Mouse (Mus musculus) intestine, postnatal 0 days (tissue): ENCODE data around the gene Lpp. TPM values are rescaled to one million over a fixed set of nuclear protein-coding genes. Genes with fewer than 3 reads are reported as not detected.

Experiments used
- ATAC-seq: fragments of 200-750 bp; cut with Nextera tagmentation; 2 replicates; pipeline ENCODE4 v1.8.0; 2017; ENCODE audit warnings: mild to moderate bottlenecking, moderate TSS enrichment, moderate library complexity
- H3K27ac ChIP-seq: fragments of 300-500 bp; sonication (generic); 2 replicates; pipeline ENCODE4 v1.5.1; 2014; ENCODE audit warnings: mild to moderate bottlenecking, low read depth, low read length, moderate library complexity
- H3K27me3 ChIP-seq: fragments of 300-500 bp; sonication (generic); replicated peaks from 2 replicates; pipeline ENCODE4 v1.6.1; 2014; ENCODE audit warnings: low read length, mixed read lengths; ENCODE audit not compliant: control insufficient read depth, insufficient read depth
- H3K36me3 ChIP-seq: fragments of 300-500 bp; sonication (generic); 2 replicates; pipeline ENCODE4 v1.6.1; 2014; ENCODE audit warnings: mild to moderate bottlenecking, moderate library complexity; ENCODE audit not compliant: control insufficient read depth, insufficient read depth
- H3K4me1 ChIP-seq: fragments of 300-500 bp; sonication (generic); replicated peaks from 2 replicates; pipeline ENCODE4 v1.6.1; 2014; ENCODE audit warnings: antibody characterized with exemption, low read length, mixed read lengths; ENCODE audit not compliant: control insufficient read depth, insufficient read depth
- H3K4me2 ChIP-seq: fragments of 300-500 bp; sonication (generic); replicated peaks from 2 replicates; pipeline ENCODE4 v1.6.1; 2014; ENCODE audit warnings: low read depth, mild to moderate bottlenecking, moderate library complexity
- H3K4me3 ChIP-seq: fragments of 300-500 bp; sonication (generic); 2 replicates; pipeline ENCODE4 v1.5.1; 2014; ENCODE audit warnings: low read depth, low read length
- H3K9ac ChIP-seq: fragments of 300-500 bp; sonication (generic); 2 replicates; pipeline ENCODE4 v1.6.1; 2014; ENCODE audit warnings: mild to moderate bottlenecking, low read depth, low read length
- H3K9me3 ChIP-seq: fragments of 300-500 bp; sonication (generic); 2 replicates; pipeline ENCODE4 v1.6.1; 2016; ENCODE audit warnings: mixed run types; ENCODE audit not compliant: control insufficient read depth
- CTCF ChIP-seq: sonication (generic); IDR thresholded peaks from 2 replicates; pipeline ENCODE4 v1.5.1; 2016; ENCODE audit warnings: low read depth, mild to moderate bottlenecking, control low read depth, antibody characterized with exemption, moderate library complexity
- WGBS: fragments of 180-500 bp; shearing (Covaris S2); extraction: QIAGEN DNeasy Blood & Tissue Kit; methylation state at CpG from one replicate; pipeline ENCODE4 v1.1.7; 2014; 5-methylcytosine and 5-hydroxymethylcytosine counted together
- polyA plus RNA-seq: library from polyadenylated mRNA; unstranded; fragments of >200 nt; fragmentation: Nextera tagmentation; extraction: Ambion mirVana; gene quantifications from 2 replicates; pipeline ENCODE4 v1.2.1, GENCODE M21; 2015

The Lpp gene
- polyA plus RNA-seq, 1 experiment from 2014 or later, result 32.8 TPM

DNA sequence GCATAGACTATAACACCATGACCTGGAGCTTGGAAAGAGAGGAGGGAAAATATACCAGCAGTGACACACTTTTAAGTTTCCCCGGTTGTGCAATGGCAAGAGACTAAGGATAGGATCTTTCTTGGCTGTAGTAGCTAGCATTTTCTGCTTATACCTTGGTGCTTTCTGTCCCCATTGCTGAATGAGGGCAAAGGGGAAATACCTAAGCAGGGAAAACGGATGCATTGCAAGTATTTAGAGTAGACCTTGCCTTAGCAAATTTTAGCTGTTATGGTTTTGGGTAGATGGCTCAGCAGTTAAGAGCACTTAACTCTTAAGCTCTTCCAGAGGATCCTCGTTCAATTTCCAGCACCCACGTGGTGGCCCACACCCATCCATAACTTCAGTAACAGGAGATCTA is 436.6 kb downstream of the Lpp start:
- WGBS, result 84% methylated on average over 4 of the region's 4 CpGs
- Histone ChIP-seq H3K4me1 (no peaks in the 10 kb centered on the region), H3K9me3 (no peaks in the 10 kb centered on the region), H3K4me2 (no peak overlapping the region), H3K9ac (no peak overlapping the region), H3K27ac (no peak overlapping the region), H3K36me3 (no peaks in the 10 kb centered on the region), H3K4me3 (no peak overlapping the region), H3K27me3 (no peaks in the 10 kb centered on the region)
- no peak for ATAC-seq
- TF ChIP-seq CTCF, result no peak

DNA sequence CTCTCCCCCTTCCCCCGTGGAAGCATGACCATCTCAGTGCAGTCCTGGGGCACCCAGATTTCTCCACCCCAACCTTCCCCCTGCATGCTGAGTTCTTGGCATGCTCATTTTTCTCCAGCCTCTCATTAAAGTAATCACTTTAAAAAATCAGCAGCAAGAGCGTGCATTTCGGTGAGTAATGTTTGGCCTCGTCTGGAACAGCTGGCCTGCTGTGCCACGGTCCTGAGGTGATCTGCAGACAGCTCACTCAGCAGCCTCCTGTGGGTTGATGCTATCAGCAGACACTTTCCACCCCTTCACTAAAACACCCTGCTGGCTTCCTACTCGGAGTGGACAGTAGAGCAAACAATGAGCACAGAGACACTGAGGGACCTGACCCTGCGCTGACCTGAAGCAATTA is 437.6 kb downstream of the Lpp start:
- Histone ChIP-seq H3K36me3 (no peaks in the 10 kb centered on the region), H3K27me3 (no peaks in the 10 kb centered on the region), H3K4me2 (no peak overlapping the region), H3K27ac (no peak overlapping the region), H3K4me1 (no peaks in the 10 kb centered on the region), H3K9me3 (no peaks in the 10 kb centered on the region), H3K9ac (no peak overlapping the region), H3K4me3 (no peak overlapping the region)
- TF ChIP-seq CTCF, result no peak
- WGBS, result 57% methylated on average over 7 of the region's 7 CpGs
- no peak for ATAC-seq

DNA sequence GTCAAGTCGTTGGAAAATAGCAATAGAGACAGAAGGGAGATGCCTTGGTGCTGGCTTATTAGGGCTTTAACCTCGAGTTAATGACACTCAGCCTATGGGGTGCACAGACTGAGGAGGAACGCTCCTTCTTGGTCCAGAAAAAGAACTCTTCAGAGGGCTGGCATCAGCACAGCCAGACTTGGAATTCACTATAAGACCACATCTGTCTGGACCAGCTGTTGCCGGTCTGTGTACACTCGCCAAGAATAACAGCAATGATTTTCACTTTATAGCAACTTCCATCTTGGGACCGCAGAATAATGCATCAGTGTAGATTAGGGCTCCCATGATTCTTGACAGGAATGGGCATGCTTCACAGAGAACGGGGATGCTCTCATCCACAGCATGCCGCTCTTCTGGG is 439.9 kb downstream of the Lpp start:
- no peak overlapping the region for H3K27ac ChIP-seq
- no peaks in the 10 kb centered on the region for H3K36me3 ChIP-seq
- H3K4me2 ChIP-seq, result no peak overlapping the region
- no peak overlapping the region for H3K4me3 ChIP-seq
- 74% methylated on average over 8 of the region's 8 CpGs for WGBS
- H3K4me1 ChIP-seq, result no peaks in the 10 kb centered on the region
- no peaks in the 10 kb centered on the region for H3K27me3 ChIP-seq
- H3K9me3 ChIP-seq, result no peaks in the 10 kb centered on the region
- H3K9ac ChIP-seq, result no peak overlapping the region
- no peak for ATAC-seq
- TF ChIP-seq CTCF, result no peak

DNA sequence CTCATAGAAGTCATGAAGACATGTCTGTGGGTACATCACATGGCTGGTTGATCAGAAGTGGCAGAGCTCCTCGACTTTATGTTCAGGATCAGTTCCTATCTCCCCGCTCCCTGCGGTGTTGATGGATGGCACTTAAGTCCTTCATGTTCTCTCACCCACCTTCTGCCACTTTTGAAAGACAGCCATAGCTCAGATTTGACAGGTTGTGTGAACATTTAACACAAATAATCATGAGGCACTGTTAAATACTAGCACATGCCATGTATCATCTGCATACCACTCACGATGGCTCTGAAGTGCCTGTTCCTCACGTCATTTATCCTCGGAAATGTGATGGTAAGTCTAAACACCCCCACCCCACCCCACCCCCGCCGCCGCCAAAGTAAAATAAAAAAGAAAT is 441.2 kb downstream of the Lpp start:
- Histone ChIP-seq H3K36me3 (no peaks in the 10 kb centered on the region), H3K27me3 (no peaks in the 10 kb centered on the region), H3K27ac (no peak overlapping the region), H3K4me2 (no peak overlapping the region), H3K4me3 (no peak overlapping the region), H3K4me1 (no peaks in the 10 kb centered on the region), H3K9me3 (no peaks in the 10 kb centered on the region), H3K9ac (no peak overlapping the region)
- TF ChIP-seq CTCF, result no peak
- no peak for ATAC-seq
- WGBS, result 70% methylated on average over 9 of the region's 9 CpGs

DNA sequence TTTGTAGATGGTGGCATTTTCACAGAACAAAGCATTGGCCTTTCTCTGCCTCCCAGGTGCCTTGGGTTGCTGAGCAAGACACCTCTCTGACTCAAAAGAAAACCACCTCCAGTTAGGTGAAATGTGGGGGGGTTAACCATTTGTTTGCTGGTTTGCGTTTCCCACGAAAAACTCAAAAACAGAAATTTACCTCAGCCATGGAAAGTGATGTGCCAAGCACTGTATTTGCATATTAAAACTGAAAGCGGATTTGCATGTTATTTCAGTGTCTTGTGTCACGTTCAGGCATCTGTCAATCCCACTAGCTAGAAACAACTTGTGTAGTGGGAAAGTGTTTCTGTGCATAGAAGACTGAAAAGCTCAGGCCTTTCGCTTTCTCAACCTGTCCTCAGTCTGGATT is 443.2 kb downstream of the Lpp start:
- Histone ChIP-seq H3K27ac (no peak overlapping the region), H3K4me3 (no peak overlapping the region), H3K27me3 (no peaks in the 10 kb centered on the region), H3K9me3 (no peaks in the 10 kb centered on the region), H3K4me1 (no peaks in the 10 kb centered on the region), H3K36me3 (no peaks in the 10 kb centered on the region), H3K9ac (no peak overlapping the region), H3K4me2 (no peak overlapping the region)
- no peak for ATAC-seq
- 85% methylated on average over 5 of the region's 5 CpGs for WGBS
- TF ChIP-seq CTCF, result no peak

DNA sequence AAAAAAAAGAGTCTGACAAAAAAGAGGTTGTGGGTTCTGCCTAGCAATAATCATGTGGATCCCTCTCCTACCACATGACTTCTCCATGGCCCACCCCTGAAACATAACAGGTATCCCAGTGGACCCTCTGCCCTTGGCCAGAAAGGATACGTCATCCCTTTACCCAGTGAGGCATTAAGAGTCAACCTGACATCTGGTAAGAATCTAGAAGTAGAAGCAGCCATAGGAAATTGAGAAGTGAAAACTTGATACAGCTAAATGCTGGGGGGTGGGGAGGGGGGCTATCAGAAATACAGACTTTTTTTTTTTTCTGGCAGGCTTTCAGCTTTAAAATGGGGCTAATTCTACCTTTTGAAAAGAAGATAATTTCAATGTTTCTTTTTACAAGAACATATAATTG is 445.7 kb downstream of the Lpp start:
- WGBS, result 89% methylated on average over 1 of the region's 1 CpGs
- H3K4me1 ChIP-seq, result no peaks in the 10 kb centered on the region
- TF ChIP-seq CTCF, result no peak
- no peaks in the 10 kb centered on the region for H3K27me3 ChIP-seq
- H3K9ac ChIP-seq, result no peak overlapping the region
- no peak overlapping the region for H3K4me3 ChIP-seq
- no peak for ATAC-seq
- H3K27ac ChIP-seq, result no peak overlapping the region
- no peaks in the 10 kb centered on the region for H3K9me3 ChIP-seq
- H3K4me2 ChIP-seq, result no peak overlapping the region
- H3K36me3 ChIP-seq, result no peaks in the 10 kb centered on the region

DNA sequence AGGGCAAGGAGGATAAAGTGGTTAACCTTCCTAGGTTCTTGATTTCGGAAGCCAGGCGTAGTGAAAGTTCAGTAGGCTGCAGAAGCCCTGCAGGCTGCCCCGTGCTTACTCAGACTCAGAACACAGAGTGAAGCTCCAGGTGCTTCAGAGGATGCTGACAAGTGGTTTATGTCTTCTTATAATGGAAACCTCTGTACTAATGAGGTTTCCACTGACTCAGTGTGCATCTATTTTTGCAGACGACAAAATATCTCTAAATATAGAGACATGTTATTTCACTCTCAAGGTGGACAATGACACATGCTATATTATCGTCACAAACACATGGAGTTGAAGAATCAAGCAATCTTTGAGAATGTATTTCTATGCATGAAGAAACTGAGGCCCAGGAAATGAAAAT is 446.8 kb downstream of the Lpp start:
- no peak overlapping the region for H3K4me3 ChIP-seq
- no peak overlapping the region for H3K4me2 ChIP-seq
- ATAC-seq, result no peak
- no peaks in the 10 kb centered on the region for H3K9me3 ChIP-seq
- no peak overlapping the region for H3K27ac ChIP-seq
- no peak overlapping the region for H3K9ac ChIP-seq
- no peak for TF ChIP-seq CTCF
- H3K27me3 ChIP-seq, result no peaks in the 10 kb centered on the region
- H3K36me3 ChIP-seq, result no peaks in the 10 kb centered on the region
- 90% methylated on average over 5 of the region's 5 CpGs for WGBS
- H3K4me1 ChIP-seq, result 0 out of 2 replicates have a peak, but pooled peaks cover 3% of the 10 kb centered on the region
